Comparison of ENCODE assay signal across 7 mouse cellular contexts in genomic region chr13:97099187-97099852, GRCm38 (mm10). TPM values are rescaled to one million over a fixed set of nuclear protein-coding genes. Genes with fewer than 3 reads are reported as not detected.
DNase-seq lines count a peak whose midpoint lies in the region; ATAC-seq and TF ChIP-seq lines count a peak whose summit lies in the region.

Gene Gm6169 (minus strand): TSS chr13:97099237.

- no peak within 1 kb of the TSS for H3K27ac ChIP-seq in forebrain, embryonic 16.5 days (ENCODE audit: low read length)

- no peak within 1 kb of the TSS for H3K4me3 ChIP-seq in G1E (ENCODE audit: low read depth, low read length)
- no peak within 1 kb of the TSS for H3K4me3 ChIP-seq in forebrain, embryonic 16.5 days (replicated peaks; ENCODE audit: low read length)

- ATAC-seq in G1E (ENCODE audit: extremely low read depth, insufficient number of reproducible peaks, low FRiP score, poor library complexity, severe bottlenecking) = no peak
- peak; percentile 72 for ATAC-seq in forebrain, embryonic 16.5 days

- H3K36me3 ChIP-seq in G1E (replicated peaks) = no peaks in the 10 kb centered on the region
- no peaks in the 10 kb centered on the region for H3K36me3 ChIP-seq in forebrain, embryonic 16.5 days (ENCODE audit: control insufficient read depth, insufficient read depth)

- 72% methylated on average over 19 of the region's 22 CpGs for WGBS in forebrain, embryonic 16.5 days

- no peaks in the 10 kb centered on the region for H3K9me3 ChIP-seq in G1E (replicated peaks)
- no peaks in the 10 kb centered on the region for H3K9me3 ChIP-seq in forebrain, embryonic 16.5 days (ENCODE audit: control insufficient read depth, low read length)

- peaks cover 7% of the 10 kb centered on the region for H3K27me3 ChIP-seq in G1E (ENCODE audit: insufficient read depth, low read length)
- H3K27me3 ChIP-seq in forebrain, embryonic 16.5 days (replicated peaks; ENCODE audit: control insufficient read depth, insufficient read depth, low read length) = no peaks in the 10 kb centered on the region

- TF ChIP-seq CTCF in G1E (IDR thresholded peaks at IDR 0.05; ENCODE audit: low read depth, low read length) = 0 out of 2 replicates have a peak, but pooled peaks have one; percentile 5

- DNase-seq in CD4-positive helper T cell, adult 2 months (ENCODE audit: low read depth, low spot score) = peak; percentile 39
- DNase-seq in G1E (ENCODE audit: low spot score) = no peak
- peak; percentile 21 for DNase-seq in cerebellum, adult 11 months
- peak; percentile 74 to 78 for DNase-seq in kidney, postnatal 4 days
- peak; percentile 70 for DNase-seq in lung, postnatal 10 days
- peak; percentile 75 to 83 for DNase-seq in right cerebral cortex, postnatal 10 days (ENCODE audit: low spot score in 2 of 2)

- no peak within 1 kb of the TSS for H3K9ac ChIP-seq in forebrain, embryonic 16.5 days (replicated peaks; ENCODE audit: low read depth, low read length)

- H3K4me2 ChIP-seq in forebrain, embryonic 16.5 days (ENCODE audit: low read length) = no peak within 1 kb of the TSS

- no peaks in the 10 kb centered on the region for H3K4me1 ChIP-seq in G1E (ENCODE audit: insufficient read depth, low read depth, low read length)
- no peaks in the 10 kb centered on the region for H3K4me1 ChIP-seq in forebrain, embryonic 16.5 days (replicated peaks; ENCODE audit: control insufficient read depth, insufficient read depth, low read length)

RNA-seq across cellular contexts. Expression of gene Gm6169, which starts in this region (rescaled TPM):
- total RNA-seq in G1E (2014; fragmentation: Nextera tagmentation) (1.4 and 3.0 TPM in 2 replicates), G1E (2017) (0.82 and 1.9 TPM in 2 replicates)
- 0.07 and 0.10 TPM in 2 replicates for polyA plus RNA-seq in G1E (2012)
- 0.73 and 1.1 TPM in 2 replicates for polyA plus RNA-seq in forebrain, embryonic 16.5 days (2015; fragmentation: Nextera tagmentation; extraction: Ambion mirVana)
